Mouse (Mus musculus) cortical plate, adult 2 months (tissue): Measurements from ENCODE around the gene Ctsm.

Experiments
- CTCF ChIP-seq: fragments of 200-500 bp; IDR thresholded peaks from 2 replicates; pipeline ENCODE4 v1.5.1; 2011; ENCODE audit warnings: mild to moderate bottlenecking, control low read depth, low read length; ENCODE audit not compliant: insufficient read depth; ENCODE audit errors: extremely low read depth
- POLR2A ChIP-seq: fragments of 200-500 bp; IDR thresholded peaks from 2 replicates; pipeline ENCODE4 v1.6.1; 2011; ENCODE audit warnings: mild to moderate bottlenecking, low read length, control low read depth; ENCODE audit not compliant: insufficient read depth; ENCODE audit errors: extremely low read depth

- no peak for TF ChIP-seq POLR2A
- no peak for TF ChIP-seq CTCF
Measured at GRCm38 (mm10) chr13:61570027-61570426, 28.4 kb upstream of the Ctsm start, which contains the start of gene Cts3.
